Mouse (Mus musculus): ENCODE measurements at regions not wholly inside any gene's neighbourhood (a gene's known extent, or its start where the extent isn't known, plus 50 kb on each side); places are given as distances from the start of the nearest gene placed in this dataset.

- TF ChIP-seq POLR2AphosphoS5 (IDR thresholded peaks at IDR 0.05; ENCODE audit: insufficient replicate concordance, low read depth, low read length): no peak
- no peak for TF ChIP-seq CTCF (IDR thresholded peaks at IDR 0.05; ENCODE audit: low read depth, low read length)
- no peak for TF ChIP-seq GATA1 (IDR thresholded peaks at IDR 0.05; ENCODE audit: borderline replicate concordance, low read length)
These were observed 154.7 kb upstream of the Tmtc1 start for GRCm38 (mm10) chr6:148598746-148599337.
